Mouse (Mus musculus): ENCODE measurements around the gene C1qtnf3. TPM values are rescaled to one million over a fixed set of nuclear protein-coding genes. Genes with fewer than 3 reads are reported as not detected.

Gene C1qtnf3
- total RNA-seq, 2 experiments from 2014 or later = 0.13 TPM; not detected in 1

DNA sequence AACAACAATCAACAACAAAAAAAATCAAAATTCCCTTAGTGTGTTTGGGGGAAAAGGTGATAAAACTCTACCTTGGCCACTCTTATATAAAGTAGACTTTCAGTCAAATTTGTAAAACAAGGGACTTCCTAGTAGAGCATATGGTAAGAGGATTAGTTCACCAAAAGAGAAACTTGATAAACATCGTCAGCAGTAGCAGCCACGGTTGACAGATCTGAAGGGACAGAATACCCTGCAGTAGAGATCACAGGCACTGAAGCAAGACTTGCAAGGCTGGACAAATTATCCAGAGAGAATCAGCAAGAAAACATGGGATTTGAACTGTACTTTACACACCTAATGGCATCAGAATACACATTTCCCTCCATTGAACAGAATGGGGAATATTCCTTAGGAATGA, 62.8 kb downstream of the C1qtnf3 start:
- intact Hi-C loops (cut with DNase I) = no loop called here
- no peak for DNase-seq (ENCODE audit: low spot score)

GRCm38 (mm10) chr15:11026801-11027561, 74.8 kb downstream of the C1qtnf3 start:
- DNase-seq (ENCODE audit: low spot score) = no peak
- intact Hi-C loops (cut with DNase I) = no loop called here

Other genes with a start within 250 kb of the C1qtnf3 start
- 1 to 10 TPM; 3.2 to 3.8 TPM for gene Rai14, start 237.7 kb upstream of the C1qtnf3 start, total RNA-seq (2021)
- gene Amacr, start 29.4 kb downstream of the C1qtnf3 start, total RNA-seq (2021) = 10 to 100 TPM; 31.2 to 32.7 TPM
- gene Slc45a2, start 48.4 kb downstream of the C1qtnf3 start, total RNA-seq (2021) = not detected
- gene Rxfp3, start 85.7 kb downstream of the C1qtnf3 start, total RNA-seq (2021) = under 1 TPM in 1 of 2 experiments, not detected in 1; 0.08 TPM
- gene Adamts12, start 112.5 kb downstream of the C1qtnf3 start, total RNA-seq (2021) = 1 to 10 TPM; 6.8 to 7.1 TPM